Mouse (Mus musculus): ENCODE measurements around the gene Kcnma1.

- TF ChIP-seq POLR2A (IDR thresholded peaks at IDR 0.05; ENCODE audit: low read depth, low read length) (no peak), CTCF (IDR thresholded peaks at IDR 0.05; ENCODE audit: extremely low read depth, insufficient read depth, insufficient read length, insufficient replicate concordance) (no peak)
Observed at GRCm38 (mm10) chr14:23824267-23824666, 190.0 kb downstream of the Kcnma1 start.
